Mouse (Mus musculus) embryonic facial prominence, embryonic 11.5 days (tissue): ENCODE results near the gene Rab3gap1. TPM values are rescaled to one million over a fixed set of nuclear protein-coding genes. Genes with fewer than 3 reads are reported as not detected.

Experiments
- ATAC-seq: fragments of 200-750 bp; cut with Nextera tagmentation; replicated peaks from 2 replicates; pipeline ENCODE4 v1.8.0; 2017; ENCODE audit warnings: low read depth; ENCODE audit not compliant: insufficient number of reproducible peaks, low FRiP score, low TSS enrichment
- DNase-seq: peaks from one replicate; pipeline ENCODE4 v3.0.0-alpha.2; 2015; ENCODE audit warnings: low spot score
- H3K27ac ChIP-seq: fragments of 300-500 bp; sonication (generic); replicated peaks from 2 replicates; pipeline ENCODE4 v1.5.1; 2014; ENCODE audit warnings: mild to moderate bottlenecking, low read depth, low read length, control low read depth
- H3K27me3 ChIP-seq: fragments of 300-500 bp; sonication (generic); 2 replicates; pipeline ENCODE4 v1.6.1; 2014; ENCODE audit warnings: mild to moderate bottlenecking, low read length, moderate library complexity, mixed read lengths; ENCODE audit not compliant: control insufficient read depth, insufficient read depth
- H3K36me3 ChIP-seq: fragments of 300-500 bp; sonication (generic); replicated peaks from 2 replicates; pipeline ENCODE4 v1.6.1; 2014; ENCODE audit warnings: low read depth, mild to moderate bottlenecking, low read length, moderate library complexity, mixed read lengths; ENCODE audit not compliant: control insufficient read depth, insufficient read depth
- H3K4me1 ChIP-seq: fragments of 300-500 bp; sonication (generic); 2 replicates; pipeline ENCODE4 v1.6.1; 2014; ENCODE audit warnings: low read length, mixed read lengths; ENCODE audit not compliant: control insufficient read depth, insufficient read depth
- H3K4me2 ChIP-seq: fragments of 300-500 bp; sonication (generic); 2 replicates; pipeline ENCODE4 v1.6.1; 2014; ENCODE audit warnings: low read depth, mild to moderate bottlenecking, control low read depth, low read length, moderate library complexity
- H3K4me3 ChIP-seq: fragments of 300-500 bp; sonication (generic); 2 replicates; pipeline ENCODE4 v1.5.1; 2014; ENCODE audit warnings: low read depth, low read length, control low read depth
- H3K9ac ChIP-seq: fragments of 300-500 bp; sonication (generic); replicated peaks from 2 replicates; pipeline ENCODE4 v1.6.1; 2014; ENCODE audit warnings: mild to moderate bottlenecking, control low read depth, low read length
- H3K9me3 ChIP-seq: fragments of 300-500 bp; sonication (generic); replicated peaks from 2 replicates; pipeline ENCODE4 v1.6.1; 2016; ENCODE audit warnings: mild to moderate bottlenecking, low read length, inconsistent platforms, mixed read lengths; ENCODE audit not compliant: control insufficient read depth
- WGBS: fragments of 180-500 bp; shearing (Covaris S2); extraction: QIAGEN DNeasy Blood & Tissue Kit; methylation state at CpG from one replicate; pipeline ENCODE4 v1.1.7; 2014; 5-methylcytosine and 5-hydroxymethylcytosine counted together
- polyA plus RNA-seq: library from polyadenylated mRNA; unstranded; fragments of >200 nt; fragmentation: Nextera tagmentation; extraction: Ambion mirVana; gene quantifications from 2 replicates; pipeline ENCODE4 v1.2.1, GENCODE M21; 2014

The Rab3gap1 gene
- polyA plus RNA-seq, 1 experiment from 2014 or later = 17.2 TPM

- no peak overlapping the region for H3K27ac ChIP-seq
- H3K4me1 ChIP-seq = no peaks in the 10 kb centered on the region
- DNase-seq = no peak
- H3K4me2 ChIP-seq = no peak overlapping the region
- H3K9me3 ChIP-seq = no peaks in the 10 kb centered on the region
- ATAC-seq = no peak
- no peaks in the 10 kb centered on the region; the same call in 1 of the 2 replicates for H3K36me3 ChIP-seq
- H3K9ac ChIP-seq = no peak overlapping the region
- no peaks in the 10 kb centered on the region for H3K27me3 ChIP-seq
- 60% methylated on average over 9 of the region's 9 CpGs for WGBS
- H3K4me3 ChIP-seq = no peak overlapping the region
These were observed 121.5 kb downstream of the Rab3gap1 start for GRCm38 (mm10) chr1:127989876-127990731.

Other genes starting within 250 kb of the Rab3gap1 start
- 9.5 and 10.2 TPM in 2 replicates for gene Tmem163, start 189.2 kb upstream of the Rab3gap1 start, polyA plus RNA-seq
- 0.32 and 0.49 TPM in 2 replicates for gene Acmsd, start 139.4 kb upstream of the Rab3gap1 start, polyA plus RNA-seq
- gene Ccnt2, start 94.6 kb upstream of the Rab3gap1 start, polyA plus RNA-seq = 76.2 and 77.1 TPM in 2 replicates
- not detected in 2 replicates for gene Map3k19, start 13.7 kb upstream of the Rab3gap1 start, polyA plus RNA-seq
- gene Zranb3, start 234.3 kb downstream of the Rab3gap1 start, polyA plus RNA-seq = 14.1 and 17.5 TPM in 2 replicates
- 87.3 and 93.8 TPM in 2 replicates for gene R3hdm1, start 234.5 kb downstream of the Rab3gap1 start, polyA plus RNA-seq